Mouse (Mus musculus) heart, embryonic 11.5 days (tissue): Measurements from ENCODE around the gene 9530053A07Rik. TPM values are rescaled to one million over a fixed set of nuclear protein-coding genes. Genes with fewer than 3 reads are reported as not detected.
"Not testable (repeated sequence)": the region's sequence is repeated elsewhere in the genome, so short reads cannot be mapped to it uniquely, and the experiment has no call there.

Source experiments
- ATAC-seq: fragments of 200-750 bp; cut with Nextera tagmentation; replicated peaks from 2 replicates; pipeline ENCODE4 v1.8.0; 2017; ENCODE audit warnings: moderate library complexity; ENCODE audit not compliant: insufficient number of reproducible peaks, low FRiP score, low TSS enrichment
- H3K27ac ChIP-seq: fragments of 300-500 bp; sonication (generic); 2 replicates; pipeline ENCODE4 v1.5.1; 2014; ENCODE audit warnings: mild to moderate bottlenecking, low read depth, low read length
- H3K27me3 ChIP-seq: fragments of 300-500 bp; sonication (generic); 2 replicates; pipeline ENCODE4 v1.6.1; 2014; ENCODE audit warnings: mild to moderate bottlenecking, low read length, mixed read lengths; ENCODE audit not compliant: control insufficient read depth, insufficient read depth
- H3K36me3 ChIP-seq: fragments of 300-500 bp; sonication (generic); 2 replicates; pipeline ENCODE4 v1.6.1; 2014; ENCODE audit warnings: mild to moderate bottlenecking, low read length, moderate library complexity, mixed read lengths; ENCODE audit not compliant: control insufficient read depth, insufficient read depth
- H3K4me1 ChIP-seq: fragments of 300-500 bp; sonication (generic); 2 replicates; pipeline ENCODE4 v1.6.1; 2014; ENCODE audit warnings: low read length; ENCODE audit not compliant: control insufficient read depth, insufficient read depth
- H3K4me2 ChIP-seq: fragments of 300-500 bp; sonication (generic); 2 replicates; pipeline ENCODE4 v1.6.1; 2014; ENCODE audit warnings: mild to moderate bottlenecking, moderate library complexity
- H3K4me3 ChIP-seq: fragments of 300-500 bp; sonication (generic); 2 replicates; pipeline ENCODE4 v1.5.1; 2014; ENCODE audit warnings: low read depth, low read length
- H3K9ac ChIP-seq: fragments of 300-500 bp; sonication (generic); 2 replicates; pipeline ENCODE4 v1.6.1; 2014; ENCODE audit warnings: mild to moderate bottlenecking, low read depth, low read length, moderate library complexity
- H3K9me3 ChIP-seq: fragments of 300-500 bp; sonication (generic); replicated peaks from 2 replicates; pipeline ENCODE4 v1.6.1; 2016; ENCODE audit warnings: low read length; ENCODE audit not compliant: control insufficient read depth
- WGBS: fragments of 180-500 bp; shearing (Covaris S2); extraction: QIAGEN DNeasy Blood & Tissue Kit; methylation state at CpG from one replicate; pipeline ENCODE4 v1.1.7; 2014; ENCODE audit not compliant: insufficient replicate concordance; 5-methylcytosine and 5-hydroxymethylcytosine counted together
- polyA plus RNA-seq: library from polyadenylated mRNA; unstranded; fragments of >200 nt; fragmentation: Nextera tagmentation; extraction: Ambion mirVana; gene quantifications from 2 replicates; pipeline ENCODE4 v1.2.1, GENCODE M21; 2014

Gene 9530053A07Rik
- polyA plus RNA-seq, 1 experiment from 2014 or later: not detected

DNA sequence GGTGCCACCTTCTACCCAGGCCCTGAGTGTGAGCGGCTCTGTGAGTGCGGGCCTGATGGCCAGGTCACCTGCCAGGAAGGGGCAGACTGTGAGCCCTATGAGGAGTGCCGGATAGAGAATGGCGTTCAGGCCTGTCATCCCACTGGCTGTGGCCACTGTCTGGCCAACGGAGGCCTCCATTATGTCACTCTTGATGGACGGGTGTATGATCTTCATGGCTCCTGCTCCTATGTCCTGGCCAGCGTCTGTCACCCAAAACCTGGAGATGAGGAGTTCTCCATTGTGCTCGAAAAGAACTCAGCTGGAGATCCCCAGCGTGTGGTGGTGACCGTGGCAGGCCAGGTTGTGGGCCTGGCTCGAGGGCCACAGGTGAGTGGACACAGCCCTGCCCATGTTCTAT is 23.0 kb upstream of the 9530053A07Rik start:
- Histone ChIP-seq H3K9me3 (no peaks in the 10 kb centered on the region), H3K27me3 (peaks cover 6% of the 10 kb centered on the region), H3K36me3 (no peaks in the 10 kb centered on the region), H3K4me1 (no peaks in the 10 kb centered on the region), H3K4me2 (no peak overlapping the region), H3K27ac (no peak overlapping the region), H3K4me3 (no peak overlapping the region), H3K9ac (no peak overlapping the region)
- 74% methylated on average over 11 of the region's 11 CpGs for WGBS
- ATAC-seq: no peak

DNA sequence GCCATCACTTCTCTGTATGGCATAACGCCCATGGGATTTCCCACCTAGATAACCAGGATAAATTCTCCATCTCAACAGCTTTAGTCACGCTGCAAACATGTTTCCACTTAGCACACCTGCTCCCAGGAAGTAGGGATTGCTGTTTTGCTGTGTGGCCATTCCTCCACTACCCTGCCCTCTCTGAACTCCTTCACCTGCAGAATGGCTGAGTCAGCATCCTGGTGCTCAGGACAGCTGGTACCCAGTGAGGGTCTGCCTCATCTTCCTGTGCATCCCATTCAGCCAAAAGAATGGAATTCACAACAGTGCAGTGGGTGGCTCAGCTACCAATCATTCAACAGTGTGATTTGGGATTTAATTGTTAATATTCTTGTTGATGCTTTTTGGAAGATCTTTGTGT is 14.6 kb upstream of the 9530053A07Rik start:
- ATAC-seq: no peak
- H3K4me3 ChIP-seq: no peak overlapping the region
- no peaks in the 10 kb centered on the region for H3K36me3 ChIP-seq
- 67% methylated on average over 2 of the region's 2 CpGs for WGBS
- no peak overlapping the region for H3K9ac ChIP-seq
- H3K27me3 ChIP-seq: no peaks in the 10 kb centered on the region
- H3K9me3 ChIP-seq: no peaks in the 10 kb centered on the region
- H3K4me1 ChIP-seq: no peaks in the 10 kb centered on the region
- no peak overlapping the region for H3K4me2 ChIP-seq
- H3K27ac ChIP-seq: no peak overlapping the region

DNA sequence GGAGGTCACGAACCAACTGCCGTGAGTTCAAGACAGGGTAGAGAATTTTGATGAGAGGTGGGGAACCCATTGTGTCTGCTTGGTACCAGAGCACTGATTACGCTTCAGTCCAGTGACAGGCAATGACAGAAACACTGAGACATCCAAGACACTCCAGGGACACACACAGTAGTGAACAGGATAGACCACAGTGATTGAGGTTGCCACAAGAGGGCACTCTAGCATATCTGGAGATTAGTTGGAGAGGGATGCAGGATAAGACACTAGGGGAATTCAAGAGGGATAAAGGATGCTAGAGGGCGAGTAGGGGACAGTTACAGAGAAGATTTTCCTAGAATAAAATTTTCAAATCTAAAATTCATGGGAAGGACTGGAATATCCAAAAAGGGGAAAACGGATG is 8.3 kb downstream of the 9530053A07Rik start:
- no peak for ATAC-seq
- no peak overlapping the region for H3K4me2 ChIP-seq
- no peaks in the 10 kb centered on the region for H3K9me3 ChIP-seq
- no peaks in the 10 kb centered on the region for H3K27me3 ChIP-seq
- no peak overlapping the region for H3K9ac ChIP-seq
- H3K4me1 ChIP-seq: no peaks in the 10 kb centered on the region
- no peak overlapping the region for H3K4me3 ChIP-seq
- H3K27ac ChIP-seq: no peak overlapping the region
- WGBS: 59% methylated on average over 5 of the region's 5 CpGs
- H3K36me3 ChIP-seq: no peaks in the 10 kb centered on the region

DNA sequence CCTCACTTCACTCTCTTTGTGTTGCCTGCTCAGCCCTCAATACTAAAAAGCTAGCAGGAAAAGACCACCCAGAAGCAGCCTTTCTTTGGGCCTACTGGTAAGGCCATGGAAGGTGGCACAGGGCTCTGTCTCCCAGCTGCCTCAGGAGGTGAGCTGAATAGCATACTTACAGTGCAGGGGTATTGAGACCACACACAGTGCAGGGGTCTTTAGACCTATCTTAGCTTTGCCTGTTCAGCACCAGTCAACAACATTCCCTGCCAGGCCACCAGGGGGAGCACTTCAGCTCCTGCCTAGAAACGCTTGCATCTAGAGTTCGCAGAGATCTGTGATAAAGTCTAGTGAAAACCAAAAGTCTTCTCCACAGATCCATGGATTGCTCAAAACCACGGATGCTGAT is 19.0 kb downstream of the 9530053A07Rik start:
- ATAC-seq: no peak
- Histone ChIP-seq H3K4me1 (no peaks in the 10 kb centered on the region), H3K36me3 (no peaks in the 10 kb centered on the region), H3K27me3 (no peaks in the 10 kb centered on the region), H3K27ac (no peak overlapping the region), H3K9me3 (no peaks in the 10 kb centered on the region), H3K4me2 (no peak overlapping the region), H3K4me3 (no peak overlapping the region), H3K9ac (no peak overlapping the region)
- WGBS: 17% methylated on average over 3 of the region's 3 CpGs

DNA sequence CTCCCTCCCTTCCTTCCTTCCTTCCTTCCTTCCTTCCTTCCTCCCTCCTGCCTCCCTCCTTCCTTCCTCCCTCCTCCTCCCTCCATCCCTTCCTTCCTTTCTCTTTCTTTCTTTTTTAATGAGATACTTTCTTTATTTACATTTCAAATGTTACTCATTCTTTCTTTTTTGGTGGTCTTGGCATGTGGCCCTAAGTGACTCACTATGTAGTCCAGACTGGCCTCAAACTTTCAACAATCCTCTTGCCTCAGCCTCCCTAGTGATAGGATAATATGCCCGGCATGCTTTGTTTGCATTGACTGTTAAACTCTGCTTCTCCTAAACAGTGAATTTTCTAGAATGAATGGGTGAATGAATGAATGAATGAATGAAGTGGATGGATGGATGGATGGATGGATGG is 20.6 kb downstream of the 9530053A07Rik start:
- no peak for ATAC-seq
- H3K36me3 ChIP-seq: no peaks in the 10 kb centered on the region
- WGBS: 73% methylated on average over 1 of the region's 1 CpGs

DNA sequence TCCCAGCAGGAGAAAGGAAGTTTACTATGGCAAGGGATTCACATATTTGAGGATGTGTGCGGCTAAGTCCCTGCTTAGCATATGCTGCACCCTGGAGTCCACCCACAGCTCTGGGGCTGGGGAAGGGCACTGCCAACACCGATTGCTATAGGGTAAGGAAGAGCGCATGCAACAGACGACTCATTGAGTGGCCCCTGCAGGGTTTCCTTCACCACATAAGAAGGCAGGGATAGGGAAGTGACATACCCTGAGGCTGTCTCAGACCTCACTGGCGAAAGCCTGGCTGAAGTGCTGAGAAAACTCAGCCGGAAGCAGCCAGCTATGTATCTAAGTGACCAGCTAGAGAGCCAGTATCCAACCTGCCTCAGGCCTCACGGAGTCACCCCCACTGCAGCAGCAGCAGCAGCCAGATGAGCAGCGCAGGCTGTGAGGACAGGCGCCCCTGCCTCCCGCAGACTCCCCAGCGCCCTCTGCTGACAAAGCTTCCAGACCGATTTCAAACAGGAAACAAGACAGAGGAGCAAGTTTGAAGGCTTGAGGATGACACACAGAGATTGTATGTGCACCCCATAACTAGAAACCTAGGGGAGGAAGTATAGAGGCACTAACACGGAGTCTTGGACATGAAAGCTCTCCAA is 22.4 kb downstream of the 9530053A07Rik start:
- H3K4me3 ChIP-seq: no peak overlapping the region
- WGBS: 18% methylated on average over 13 of the region's 13 CpGs
- H3K9me3 ChIP-seq: no peaks in the 10 kb centered on the region
- H3K36me3 ChIP-seq: no peaks in the 10 kb centered on the region
- no peak overlapping the region for H3K4me2 ChIP-seq
- H3K27me3 ChIP-seq: no peaks in the 10 kb centered on the region
- H3K9ac ChIP-seq: no peak overlapping the region
- no peak for ATAC-seq
- no peaks in the 10 kb centered on the region for H3K4me1 ChIP-seq
- H3K27ac ChIP-seq: no peak overlapping the region

More for the DNA sequence above, 20.6 kb downstream of the 9530053A07Rik start:
- Histone ChIP-seq H3K9ac (no peak overlapping the region), H3K27ac (no peak overlapping the region), H3K9me3 (no peaks in the 10 kb centered on the region), H3K4me3 (no peak overlapping the region), H3K4me1 (no peaks in the 10 kb centered on the region), H3K4me2 (no peak overlapping the region), H3K27me3 (no peaks in the 10 kb centered on the region)

DNA sequence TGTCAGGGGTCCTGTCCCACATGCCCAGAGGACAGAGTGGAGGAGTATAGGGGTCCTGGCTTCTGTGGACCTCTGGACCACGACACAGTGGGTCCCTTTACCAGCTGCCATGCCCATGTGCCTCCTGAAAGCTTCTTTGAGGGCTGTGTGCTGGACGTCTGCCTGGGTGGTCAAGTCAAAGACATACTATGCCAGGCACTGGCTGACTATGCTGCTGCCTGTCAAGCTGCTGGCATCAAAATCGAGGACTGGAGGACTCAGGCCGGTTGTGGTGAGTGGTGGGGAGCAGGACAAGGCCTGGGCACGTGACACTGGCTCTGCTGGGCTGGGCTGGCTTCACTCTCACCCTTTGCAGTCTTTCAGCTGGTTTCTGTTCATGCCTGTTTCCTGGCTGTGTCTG is 24.3 kb downstream of the 9530053A07Rik start:
- not testable (repeated sequence) for H3K9ac ChIP-seq, H3K9me3 ChIP-seq, H3K4me3 ChIP-seq, H3K4me1 ChIP-seq, H3K36me3 ChIP-seq, H3K4me2 ChIP-seq, H3K27me3 ChIP-seq, H3K27ac ChIP-seq, ATAC-seq
- WGBS: 30% methylated on average over 5 of the region's 5 CpGs

DNA sequence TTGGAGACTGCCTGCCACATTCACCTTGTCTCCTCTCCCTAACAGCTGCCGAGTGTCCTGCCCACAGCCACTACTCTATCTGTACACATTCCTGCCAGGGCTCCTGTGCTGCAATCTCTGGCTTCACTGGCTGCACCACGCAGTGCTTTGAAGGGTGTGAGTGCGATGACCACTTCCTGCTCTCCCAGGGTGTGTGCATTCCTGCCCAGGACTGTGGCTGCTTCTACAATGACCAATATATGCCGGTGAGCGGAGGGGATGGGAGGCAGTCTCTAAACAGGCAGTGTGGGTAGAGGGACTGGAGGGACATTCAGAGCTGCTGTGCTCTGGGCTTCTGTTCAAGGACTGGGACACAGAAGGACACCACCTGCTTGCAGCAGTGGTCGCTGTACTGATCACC is 30.0 kb downstream of the 9530053A07Rik start:
- Histone ChIP-seq H3K4me1 (no peaks in the 10 kb centered on the region), H3K27me3 (no peaks in the 10 kb centered on the region), H3K4me3 (no peak overlapping the region), H3K4me2 (no peak overlapping the region), H3K27ac (no peak overlapping the region), H3K36me3 (no peaks in the 10 kb centered on the region), H3K9ac (no peak overlapping the region), H3K9me3 (no peaks in the 10 kb centered on the region)
- WGBS: 36% methylated on average over 6 of the region's 6 CpGs
- ATAC-seq: no peak

DNA sequence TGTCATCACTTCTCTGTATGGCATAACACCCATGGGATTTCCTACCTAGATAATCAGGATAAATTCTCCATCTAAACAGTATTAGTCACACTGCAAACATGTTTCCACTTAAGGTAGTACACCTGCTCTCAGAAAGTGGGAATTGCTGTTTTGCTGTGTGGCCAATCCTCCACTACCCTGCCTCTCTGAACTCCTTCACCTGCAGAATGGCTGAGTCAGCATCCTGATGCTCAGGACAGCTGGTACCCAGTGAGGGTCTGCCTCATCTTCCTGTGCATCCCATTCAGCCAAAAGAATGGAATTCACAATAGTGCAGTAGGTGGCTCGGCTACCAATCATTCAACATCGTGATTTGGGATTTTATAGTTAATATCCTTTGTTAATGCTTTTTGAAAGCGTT is 30.6 kb downstream of the 9530053A07Rik start:
- no peaks in the 10 kb centered on the region for H3K36me3 ChIP-seq
- H3K4me1 ChIP-seq: no peaks in the 10 kb centered on the region
- H3K9ac ChIP-seq: no peak overlapping the region
- no peak overlapping the region for H3K4me2 ChIP-seq
- 77% methylated on average over 3 of the region's 3 CpGs for WGBS
- no peak for ATAC-seq
- H3K9me3 ChIP-seq: no peaks in the 10 kb centered on the region
- H3K27me3 ChIP-seq: no peaks in the 10 kb centered on the region
- no peak overlapping the region for H3K27ac ChIP-seq
- no peak overlapping the region for H3K4me3 ChIP-seq
